Mouse (Mus musculus) heart, adult 2 months (tissue): ENCODE measurements around the gene Ssbp1.

Experiments
- CTCF ChIP-seq: fragments of 200-600 bp; IDR thresholded peaks from 2 replicates; pipeline ENCODE4 v1.8.1; 2022; ENCODE audit warnings: antibody characterized with exemption, mild to moderate bottlenecking, moderate library complexity
- EP300 ChIP-seq: fragments of 200-500 bp; IDR thresholded peaks from 2 replicates; pipeline ENCODE4 v1.6.1; 2011; ENCODE audit warnings: low read depth, low read length, control low read depth; ENCODE audit not compliant: insufficient read depth

- TF ChIP-seq EP300 (no peak), CTCF (no peak)
Observed at GRCm38 (mm10) chr6:40439731-40440130, 31.4 kb upstream of the Ssbp1 start.
